Mouse (Mus musculus): ENCODE results near the gene Cnga1.

Cnga1 gene

GRCm38 (mm10) chr5:72644175-72644574 is at the start of gene Cnga1:
Cnga1 (minus strand) TSS chr5:72644275.
- DNase-seq = no peak

DNA sequence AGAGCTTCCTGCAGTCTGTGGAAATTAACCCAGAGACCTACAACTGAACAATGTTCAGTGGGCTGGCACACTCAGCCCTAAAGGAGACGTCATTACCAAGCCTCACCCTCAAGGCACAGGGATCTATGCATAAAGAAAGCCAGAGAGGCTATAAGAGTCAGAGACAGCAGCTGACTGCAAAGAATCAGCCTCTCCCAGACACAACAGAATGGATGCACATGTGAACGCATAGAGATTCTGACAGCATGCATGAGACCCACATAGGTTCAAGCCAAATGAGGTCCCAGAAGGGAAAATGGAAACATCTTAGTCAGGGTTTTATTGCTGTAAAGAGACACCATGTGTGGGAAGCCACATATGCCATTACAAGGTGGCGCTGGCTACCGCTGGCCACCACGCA is 46.4 kb upstream of the Cnga1 start:
- no peak for DNase-seq

DNA sequence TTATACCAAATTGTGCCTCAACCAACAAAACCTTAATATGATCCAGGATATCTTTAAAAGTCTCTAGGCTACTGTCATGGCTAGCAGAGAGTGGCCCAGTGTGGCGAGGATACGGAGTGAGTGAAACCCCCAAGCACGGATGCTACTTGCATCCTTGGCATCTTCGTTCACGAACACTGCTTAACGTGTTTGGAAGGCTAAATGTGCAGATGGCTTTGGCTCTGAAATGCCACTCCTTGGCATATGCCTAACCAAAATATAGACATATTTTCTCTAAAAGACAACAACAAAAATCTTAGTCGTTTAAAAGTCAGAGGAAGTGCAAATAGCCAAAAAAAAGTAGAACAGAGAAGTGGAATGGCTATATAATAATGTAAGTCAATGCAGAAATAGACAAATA is 45.5 kb upstream of the Cnga1 start:
- no peak for DNase-seq

DNA sequence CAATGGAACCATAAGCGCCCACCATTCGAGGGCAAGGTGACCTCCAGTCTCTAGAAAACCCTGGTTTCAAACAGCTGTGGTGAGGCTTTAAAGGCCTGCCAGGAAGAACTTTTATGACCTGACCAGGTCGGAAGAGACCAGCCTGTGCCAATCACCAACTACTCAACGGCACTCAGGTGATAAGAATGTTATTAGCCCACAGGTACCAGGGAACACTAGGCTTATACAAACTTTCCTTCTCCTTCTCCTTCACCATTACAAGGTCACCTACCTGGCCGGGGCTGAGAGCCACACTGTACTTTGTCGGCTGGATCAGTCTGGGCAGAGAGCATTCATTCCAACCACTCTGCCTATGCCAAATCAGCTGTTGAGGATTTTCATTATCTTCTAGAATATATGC is 37.4 kb upstream of the Cnga1 start:
- no peak for DNase-seq

- DNase-seq = no peak
Observed at GRCm38 (mm10) chr5:72674994-72675542, 31.0 kb upstream of the Cnga1 start.

GRCm38 (mm10) chr5:72671017-72671699 is 27.1 kb upstream of the Cnga1 start:
- no peak for DNase-seq

GRCm38 (mm10) chr5:72668351-72668750 is 24.3 kb upstream of the Cnga1 start:
- no peak for DNase-seq

GRCm38 (mm10) chr5:72666428-72666827 is 22.4 kb upstream of the Cnga1 start:
- DNase-seq = no peak

GRCm38 (mm10) chr5:72665281-72665680 is 21.2 kb upstream of the Cnga1 start:
- no peak for DNase-seq

DNA sequence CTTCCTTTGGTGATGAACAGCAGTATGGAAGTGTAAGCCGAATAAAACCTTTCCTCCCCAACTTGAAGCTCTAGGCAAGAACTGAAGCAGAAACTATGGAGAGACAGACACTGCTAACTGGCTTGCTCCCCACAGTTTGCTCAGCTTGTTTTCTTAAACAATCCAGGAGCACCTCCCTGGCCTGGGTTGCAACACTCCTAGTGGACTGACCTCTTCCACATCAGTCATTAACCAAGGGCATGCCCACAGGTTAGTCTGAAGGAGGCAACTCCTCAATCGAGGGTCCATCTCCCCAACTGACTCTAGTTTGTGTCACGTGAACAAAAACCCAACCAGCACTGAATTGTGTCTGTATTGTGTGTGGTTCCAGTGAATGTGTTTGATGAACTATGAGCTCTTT is 20.8 kb upstream of the Cnga1 start:
- no peak for DNase-seq

DNA sequence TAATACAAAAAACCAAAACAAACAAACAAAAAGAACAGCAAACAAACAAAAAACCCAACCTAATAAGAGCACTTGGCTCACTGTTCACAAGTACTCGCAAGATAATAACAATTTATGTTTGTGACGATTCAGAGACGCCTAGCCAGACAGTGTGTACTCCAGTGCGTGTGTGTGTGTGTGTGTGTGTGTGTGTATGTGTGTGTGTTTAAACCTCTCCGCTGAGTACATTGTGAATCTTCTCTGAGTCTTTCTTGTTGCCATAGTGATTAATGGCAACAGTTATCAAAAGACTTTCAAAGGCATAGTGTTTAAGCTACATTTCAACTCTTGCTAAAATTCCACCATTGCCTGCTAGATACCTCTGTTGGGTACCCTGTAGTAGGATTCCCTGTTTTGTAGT is 20.1 kb upstream of the Cnga1 start:
- DNase-seq = no peak

DNA sequence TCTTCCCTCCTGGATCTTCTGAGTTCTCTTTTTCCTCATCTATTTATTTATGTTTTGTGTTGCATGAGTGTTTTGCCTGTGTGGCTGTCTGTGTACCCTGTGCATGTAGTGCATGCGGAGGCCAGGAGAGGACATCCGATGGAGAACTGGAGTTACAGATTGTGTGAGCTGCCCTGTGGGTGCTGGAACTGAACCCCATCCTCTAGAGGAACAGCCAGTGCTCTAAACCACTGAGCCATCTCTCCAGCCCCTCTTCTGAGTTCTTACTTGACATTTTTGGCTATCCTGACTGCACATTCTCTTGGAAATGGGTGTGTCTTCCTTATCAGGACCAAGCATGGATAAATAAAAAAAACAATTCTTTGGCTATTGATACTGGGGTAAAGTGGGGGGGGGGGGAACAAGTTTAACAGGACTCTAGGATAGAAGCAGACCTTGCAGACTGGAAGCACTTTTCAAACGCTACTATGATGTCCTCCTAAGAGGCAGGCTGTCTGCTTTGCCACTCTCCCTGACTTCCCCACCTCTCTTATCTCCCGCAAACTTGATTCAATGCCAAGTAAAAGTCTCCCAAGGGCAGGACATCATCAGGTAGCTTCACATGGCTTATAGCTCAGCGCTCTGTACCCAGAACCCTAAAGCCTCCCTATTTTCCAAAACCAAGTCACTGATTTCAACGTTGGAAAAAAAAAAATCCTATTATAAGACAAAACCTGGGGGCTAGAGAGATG is 17.1 kb upstream of the Cnga1 start:
- no peak for DNase-seq

- no peak for DNase-seq
Observed at GRCm38 (mm10) chr5:72658375-72658774, 14.3 kb upstream of the Cnga1 start.

GRCm38 (mm10) chr5:72656270-72656791 is 12.3 kb upstream of the Cnga1 start:
- no peak for DNase-seq

DNA sequence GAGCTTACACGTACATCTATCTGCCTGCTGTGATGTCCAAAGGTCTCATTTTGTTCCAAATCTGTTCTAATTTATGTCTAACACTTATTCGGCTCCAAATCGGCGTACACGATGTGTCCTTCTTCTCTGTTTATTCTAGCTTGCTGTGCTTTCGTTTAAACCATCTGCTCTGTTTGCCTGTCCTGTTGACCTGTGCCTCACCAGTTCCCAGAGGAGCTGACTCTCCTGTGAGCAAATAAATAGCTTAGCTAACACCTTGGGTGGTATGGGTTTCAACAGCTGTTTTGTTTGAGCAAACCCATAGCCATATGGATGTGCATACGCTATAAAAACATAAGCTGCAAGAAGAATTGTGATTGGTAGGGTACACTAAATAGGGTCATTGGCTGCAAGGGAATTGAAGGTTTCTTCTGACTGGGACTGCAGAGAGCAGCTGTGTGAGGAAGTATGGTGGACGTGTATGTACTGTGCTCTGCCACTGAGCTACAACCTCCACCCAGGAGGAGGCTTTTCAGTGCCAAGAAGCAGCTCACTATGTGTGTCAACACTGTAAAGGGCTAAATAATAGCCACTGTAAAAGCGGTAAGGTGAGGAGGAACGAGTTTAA is 9.1 kb upstream of the Cnga1 start:
- DNase-seq = no peak

GRCm38 (mm10) chr5:72648987-72649735 is 5.1 kb upstream of the Cnga1 start:
- no peak for DNase-seq

DNA sequence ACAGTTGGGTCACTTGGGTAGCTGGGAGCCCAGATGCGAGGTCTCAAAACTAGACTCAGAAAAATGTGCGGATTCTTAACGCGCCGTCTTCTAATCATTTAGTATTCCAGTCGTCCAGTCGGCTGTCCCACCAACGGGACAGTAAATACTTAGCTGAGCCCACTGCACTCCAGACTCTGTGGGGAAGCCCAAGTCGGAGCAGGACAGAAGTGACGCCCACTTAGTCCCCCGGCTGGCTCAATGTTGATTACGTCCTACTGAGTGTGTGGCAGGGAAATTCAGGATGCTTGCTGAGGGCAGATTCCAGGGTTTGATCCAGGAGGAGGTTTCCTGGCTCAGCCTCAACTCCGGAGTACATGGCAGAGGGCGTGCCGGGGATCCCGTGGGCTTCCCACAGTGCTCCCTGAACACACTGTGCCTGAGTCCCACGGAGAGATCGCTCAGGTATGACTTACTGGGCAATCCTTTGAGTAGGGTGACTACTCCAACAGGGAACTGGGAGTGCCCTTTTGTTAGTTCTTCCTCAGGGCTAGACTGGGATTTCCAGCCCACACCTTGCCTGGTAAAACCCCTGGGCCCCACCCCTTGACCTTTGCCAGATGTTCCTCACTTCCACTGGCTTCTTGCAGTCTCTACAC is 4.0 kb upstream of the Cnga1 start:
- no peak for DNase-seq

DNA sequence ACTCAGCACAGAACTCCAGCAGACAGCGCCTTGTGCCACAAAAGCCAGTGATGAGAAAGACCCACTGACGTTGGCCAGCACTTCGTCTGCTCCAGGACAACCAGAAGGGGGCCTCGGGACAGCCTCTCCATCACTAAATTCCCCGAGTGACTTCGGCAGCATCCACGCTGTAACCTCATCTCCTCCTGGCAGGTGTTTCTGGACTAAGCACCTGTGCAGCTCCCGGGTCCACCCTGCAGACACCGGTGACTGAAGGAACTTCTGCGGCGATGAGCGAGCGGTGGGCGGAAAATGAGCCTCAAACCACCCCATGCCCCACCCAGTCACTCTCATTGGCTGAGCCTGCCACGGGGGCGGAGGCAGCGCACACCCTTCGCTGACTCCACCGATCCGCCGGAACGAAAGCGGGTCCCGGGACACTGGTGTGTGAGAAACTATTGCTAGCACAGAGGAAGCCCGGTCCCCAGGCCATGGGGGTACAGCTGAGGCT is 3.4 kb upstream of the Cnga1 start, which contains the start of gene Nipal1:
TSS of gene Nipal1 (plus strand) at position 378 of the 490 bp plus-strand sequence.
- DNase-seq = no peak

- DNase-seq = no peak
Observed at GRCm38 (mm10) chr5:72646996-72647395, 2.9 kb upstream of the Cnga1 start.

GRCm38 (mm10) chr5:72646131-72646530 is 2.1 kb upstream of the Cnga1 start:
- no peak for DNase-seq

DNA sequence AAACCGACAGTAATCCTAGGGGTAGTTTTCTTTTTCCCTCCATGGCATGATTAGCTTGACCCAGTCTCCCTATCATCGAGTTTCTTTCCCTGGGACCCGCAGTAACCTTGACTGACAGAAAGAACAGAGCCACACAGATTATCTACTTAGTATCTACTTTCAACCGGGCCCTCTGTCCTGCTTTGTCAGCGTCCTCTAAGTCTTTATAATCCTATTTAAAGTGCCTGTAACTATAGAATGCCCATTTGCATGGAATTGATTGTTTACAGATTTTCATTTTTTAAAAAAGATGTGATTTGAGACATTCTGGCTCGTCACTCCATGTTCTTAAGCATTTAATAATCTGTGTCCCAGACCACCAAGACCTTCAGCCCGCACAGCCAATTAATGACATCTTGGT is 420 bp downstream of the Cnga1 start:
- DNase-seq = no peak

- DNase-seq = no peak
Observed at GRCm38 (mm10) chr5:72640072-72640471, 4.0 kb downstream of the Cnga1 start.
